Mouse (Mus musculus) gastrocnemius, adult 18-20 months (tissue): Measurements from ENCODE around the gene Stra8. TPM values are rescaled to one million over a fixed set of nuclear protein-coding genes. Genes with fewer than 3 reads are reported as not detected.

Experiments used
- DNase-seq: peaks from one replicate; pipeline ENCODE4 v3.0.0; 2021; ENCODE audit warnings: low spot score
- total RNA-seq, 2 experiments: library from RNA; stranded (reverse); gene quantifications; 2 replicates each; pipeline ENCODE4 v1.2.3; 2021

Gene Stra8
- total RNA-seq, 2 experiments from 2014 or later, result not detected

DNA sequence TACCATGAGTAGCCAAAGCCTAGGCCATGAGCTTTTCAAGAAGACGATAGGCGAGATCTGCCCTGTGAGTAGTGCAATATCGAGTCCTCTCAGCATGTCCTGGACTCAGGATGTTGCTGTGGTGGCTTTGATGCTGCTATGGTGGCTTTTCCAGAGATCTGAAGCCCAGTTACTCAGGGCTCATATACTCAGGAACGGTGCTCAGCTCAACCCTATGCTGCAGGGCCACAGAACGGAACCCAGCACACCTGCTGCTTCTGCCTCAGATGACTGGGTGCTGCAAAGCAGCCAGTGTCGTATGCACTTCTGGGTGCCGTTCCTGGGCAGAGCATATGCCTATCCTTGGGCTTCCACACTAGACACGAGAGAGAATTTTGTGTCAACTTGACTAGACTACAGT is 19.5 kb downstream of the Stra8 start:
- DNase-seq, result no peak

DNA sequence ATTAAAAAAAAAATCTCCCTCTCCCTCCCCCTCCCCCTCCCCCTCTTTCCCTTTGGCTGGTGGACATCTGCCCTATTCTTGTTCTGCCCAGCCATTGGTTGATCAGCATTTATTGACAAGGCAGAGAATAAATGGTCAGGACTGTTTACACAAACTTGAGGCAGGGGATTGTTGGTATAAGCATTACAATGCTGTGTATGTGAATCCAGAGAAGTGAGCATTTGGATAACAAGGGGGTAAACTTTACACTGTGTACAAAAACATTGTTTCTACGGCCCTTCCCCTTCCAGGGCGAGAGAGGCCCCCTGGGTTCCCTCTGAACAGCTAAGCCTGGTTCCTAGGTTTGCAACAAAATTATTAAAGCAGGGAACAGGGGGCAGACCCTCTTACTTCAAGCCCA is 21.5 kb downstream of the Stra8 start:
- DNase-seq, result no peak

GRCm38 (mm10) chr6:34942446-34942845 is 22.5 kb downstream of the Stra8 start:
- no peak for DNase-seq

- no peak for DNase-seq
Measured at GRCm38 (mm10) chr6:34943499-34943898, 23.5 kb downstream of the Stra8 start.

- DNase-seq, result no peak
Measured at GRCm38 (mm10) chr6:34946486-34947079, 26.6 kb downstream of the Stra8 start.

- DNase-seq, result no peak
Measured at GRCm38 (mm10) chr6:34948461-34948860, 28.5 kb downstream of the Stra8 start.

DNA sequence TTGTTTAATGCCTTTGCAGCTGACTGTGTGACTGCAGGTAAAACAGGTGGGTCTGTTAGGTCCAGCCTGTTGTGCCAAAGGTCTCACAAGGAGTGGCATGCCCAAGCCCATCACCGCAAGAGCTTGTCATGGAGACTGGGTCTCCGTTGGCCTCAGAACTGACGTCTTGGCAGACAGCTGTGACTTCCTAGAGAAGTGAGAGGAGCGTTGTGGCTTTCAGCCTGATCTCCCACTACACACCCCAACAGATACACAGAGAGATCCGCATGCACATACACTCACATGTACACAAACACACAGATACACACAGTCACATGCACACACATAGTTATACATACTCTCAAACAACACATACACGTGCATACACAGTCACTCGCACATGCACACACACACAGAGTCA is 31.6 kb downstream of the Stra8 start:
- no peak for DNase-seq

- no peak for DNase-seq
Measured at GRCm38 (mm10) chr6:34951956-34952667, 32.1 kb downstream of the Stra8 start.

DNA sequence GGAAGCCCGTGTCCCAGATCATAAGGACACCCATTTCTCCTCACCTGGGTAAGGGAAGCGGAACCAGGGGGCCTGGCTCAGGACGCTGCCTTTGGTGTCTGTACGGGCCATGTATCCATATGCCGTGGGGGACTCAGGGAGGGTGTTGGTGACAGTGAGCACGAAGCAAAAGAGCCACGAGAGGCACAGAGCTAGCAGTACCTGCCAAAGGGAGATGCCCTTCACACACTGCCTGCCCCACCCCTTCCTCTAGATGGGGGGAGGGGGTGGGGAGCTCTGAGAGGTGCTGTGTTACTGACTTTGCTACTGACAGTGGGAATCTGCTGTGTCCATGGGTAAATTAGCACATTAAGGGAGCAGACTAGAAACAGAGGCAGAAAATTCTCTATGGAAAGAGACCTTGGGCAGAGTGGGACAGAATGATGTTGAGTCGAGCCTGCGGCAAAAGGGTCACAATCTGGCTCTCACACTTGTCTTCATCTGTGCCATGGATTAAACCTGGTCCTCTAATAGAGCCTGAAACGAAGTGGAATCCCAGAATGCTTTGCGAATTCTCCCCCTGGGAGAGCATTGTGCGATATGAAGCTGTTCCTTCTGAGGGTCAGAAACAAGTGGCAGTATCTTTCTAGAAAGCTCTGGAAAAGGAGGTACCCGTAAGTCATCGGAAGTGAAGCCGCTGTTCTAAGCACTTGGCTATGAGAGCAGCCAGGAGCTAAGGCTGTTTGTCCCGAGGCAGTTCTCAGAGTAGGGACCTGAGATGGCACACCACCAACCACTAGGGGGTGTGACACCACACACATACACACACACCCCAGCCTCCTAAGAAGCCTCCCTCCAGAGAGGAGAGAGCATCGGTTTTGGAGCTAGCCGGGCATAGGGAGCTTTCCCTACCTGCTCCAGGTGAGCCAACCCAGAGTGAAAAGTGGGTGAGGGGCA is 35.2 kb downstream of the Stra8 start:
- DNase-seq, result no peak

DNA sequence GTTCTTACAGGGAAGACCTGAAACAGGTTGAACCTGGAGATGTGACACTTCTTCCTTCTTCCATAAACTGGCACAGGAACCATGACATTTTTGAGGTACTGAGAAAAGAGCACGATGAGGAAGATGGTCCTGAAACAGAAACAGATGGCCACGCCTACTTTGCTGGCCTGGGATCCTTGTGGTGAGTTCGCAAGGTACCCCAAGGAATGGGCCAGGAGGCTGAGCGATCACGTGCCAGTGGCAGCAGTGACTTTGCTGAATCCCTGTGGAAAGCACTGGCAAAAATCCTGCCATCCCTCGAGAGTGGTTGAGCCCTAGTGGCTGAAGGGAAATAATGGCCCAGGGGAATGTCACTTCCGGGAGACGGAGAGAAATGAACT is 35.9 kb downstream of the Stra8 start:
- DNase-seq, result no peak

GRCm38 (mm10) chr6:34959131-34959530 is 39.2 kb downstream of the Stra8 start:
- no peak for DNase-seq

GRCm38 (mm10) chr6:34964550-34964949 is 44.6 kb downstream of the Stra8 start:
- DNase-seq, result no peak

DNA sequence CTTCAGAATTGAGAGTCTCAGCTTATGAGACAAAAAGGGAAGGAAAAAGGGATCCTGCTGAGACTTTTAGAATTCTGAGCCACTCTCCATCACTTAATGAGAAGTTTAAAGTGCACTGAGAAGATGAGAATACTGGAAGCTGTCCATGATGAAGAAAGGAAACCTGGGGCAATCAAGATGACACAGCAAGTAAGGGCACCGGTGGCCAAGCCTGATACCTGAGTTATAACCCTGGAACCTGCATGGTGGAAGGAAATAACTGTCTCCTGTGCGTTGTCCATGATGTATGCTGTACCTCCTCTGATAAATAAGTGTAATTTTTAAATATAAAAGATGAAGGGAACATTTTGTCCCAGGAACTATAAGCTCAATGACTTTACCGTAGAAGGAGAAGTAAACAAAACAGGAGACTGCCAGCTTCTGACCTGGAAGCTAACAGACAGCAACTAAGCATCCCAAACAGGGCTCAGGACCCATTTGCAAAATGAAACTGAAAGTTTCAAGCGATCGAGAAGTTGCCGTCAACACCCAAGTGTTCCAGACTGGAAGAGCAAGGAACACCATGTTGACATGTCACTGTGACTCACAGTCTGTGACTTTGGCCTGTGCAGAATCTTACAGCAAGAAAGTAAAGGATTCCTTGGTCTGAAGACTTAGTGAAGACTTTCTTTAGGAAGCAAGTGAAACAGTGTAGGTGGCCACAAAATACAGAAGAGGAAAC is 46.0 kb downstream of the Stra8 start:
- no peak for DNase-seq

DNA sequence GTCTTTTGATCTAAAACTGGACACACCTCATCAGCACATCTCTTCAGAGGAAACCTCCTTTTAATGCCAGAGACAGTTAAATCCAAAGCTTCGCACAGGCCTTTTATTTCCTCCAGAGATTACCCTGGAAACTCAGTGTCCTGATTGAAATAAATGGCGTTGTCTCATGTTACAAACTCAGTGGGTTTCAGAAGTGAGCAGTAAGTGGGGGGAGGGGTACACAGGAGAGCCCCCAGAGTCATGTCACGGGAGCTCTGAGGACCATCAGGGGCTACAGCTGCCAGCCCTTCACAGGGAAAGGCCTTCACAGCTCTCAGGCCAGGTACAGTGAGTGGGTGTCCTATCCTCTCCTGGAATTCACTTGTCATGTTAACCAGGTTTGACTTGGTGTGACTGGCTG is 51.2 kb downstream of the Stra8 start:
- DNase-seq, result no peak

DNA sequence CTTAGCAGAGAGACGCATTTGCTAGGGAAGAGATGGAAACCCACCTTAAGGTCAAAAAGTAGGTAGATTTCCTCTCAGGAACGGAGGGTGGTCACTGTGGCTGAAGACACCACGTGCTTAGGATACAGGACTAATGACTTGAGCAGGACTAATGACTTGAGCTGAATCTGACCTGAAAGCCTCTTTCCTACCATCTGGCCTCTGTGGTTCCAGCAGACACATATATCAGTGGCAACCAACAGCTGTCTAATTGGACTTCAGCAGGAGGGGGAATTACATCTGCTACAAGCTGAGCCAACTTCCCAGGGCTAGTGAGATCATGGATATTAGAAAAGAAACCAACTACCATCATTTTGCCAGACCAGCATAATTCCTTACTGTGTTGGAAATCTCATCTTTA is 59.3 kb downstream of the Stra8 start:
- no peak for DNase-seq

GRCm38 (mm10) chr6:34980661-34981060 is 60.7 kb downstream of the Stra8 start:
- DNase-seq, result no peak

GRCm38 (mm10) chr6:34987085-34987645 is 67.2 kb downstream of the Stra8 start:
- DNase-seq, result no peak

DNA sequence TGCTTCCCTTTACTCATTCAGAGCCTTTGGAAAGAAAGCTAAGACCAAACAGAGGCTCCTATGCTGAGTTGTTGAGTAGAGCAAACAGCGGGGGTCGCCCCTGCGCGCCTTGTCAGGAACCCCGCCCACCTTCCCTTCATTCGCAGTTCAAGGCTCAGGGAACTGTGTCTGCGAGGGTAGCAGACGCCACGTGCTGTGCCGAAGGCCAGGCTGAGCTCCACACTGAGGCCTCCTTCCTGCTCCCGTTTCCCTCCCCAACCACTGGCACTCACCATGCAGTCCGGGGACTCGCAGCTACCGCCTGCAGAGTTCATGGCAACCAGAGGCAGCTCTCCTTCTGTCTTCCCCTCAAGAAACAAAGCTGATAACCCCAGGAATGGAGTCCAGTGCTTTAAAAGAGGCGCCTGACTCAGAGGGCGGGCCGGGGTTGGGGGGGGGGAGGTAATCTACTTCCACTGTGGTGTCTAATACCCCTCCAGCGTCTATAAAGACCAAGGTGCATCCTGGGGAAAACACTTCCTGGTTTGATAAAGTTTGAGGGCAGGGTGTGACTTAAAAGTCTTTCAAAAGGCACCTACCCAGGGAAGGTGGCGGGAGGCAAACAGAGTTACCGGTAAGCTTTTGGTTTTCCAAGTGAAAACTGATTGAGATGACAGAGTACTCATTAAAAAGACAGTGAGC is 68.3 kb downstream of the Stra8 start, which contains the start of gene Slc23a4:
Slc23a4 (minus strand) TSS at position 324 of the 681 bp plus-strand sequence.
- no peak for DNase-seq
